Mouse (Mus musculus) lung, adult 2 months (tissue): Measurements from ENCODE around the gene Szrd1.

Source experiments
- CTCF ChIP-seq: fragments of 200-500 bp; IDR thresholded peaks from 2 replicates; pipeline ENCODE4 v1.5.1; 2011; ENCODE audit warnings: mild to moderate bottlenecking, low read length, control low read depth; ENCODE audit not compliant: insufficient read depth
- POLR2A ChIP-seq: fragments of 200-500 bp; IDR thresholded peaks from 2 replicates; pipeline ENCODE4 v1.6.1; 2011; ENCODE audit warnings: low read depth, mild to moderate bottlenecking, control low read depth, low read length, borderline replicate concordance; ENCODE audit errors: extremely low read depth

DNA sequence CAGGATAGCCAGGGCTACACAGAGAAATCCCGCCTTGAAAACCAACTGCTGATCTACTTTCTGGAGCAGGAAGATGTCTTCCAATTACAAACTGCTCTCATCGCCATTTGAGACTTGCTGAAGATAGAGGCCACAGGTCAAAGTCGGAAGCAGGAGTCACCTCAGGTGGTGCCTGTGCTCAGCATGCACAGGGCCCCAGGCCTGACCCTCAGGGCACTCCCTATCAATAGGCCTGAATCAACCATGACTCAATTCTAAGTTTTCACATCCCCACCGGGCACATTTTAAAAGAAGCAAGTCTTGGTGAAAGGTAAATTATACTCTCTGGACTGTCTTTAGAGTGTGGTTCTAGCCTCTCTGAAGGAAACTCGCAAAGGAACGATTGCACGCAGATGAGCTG lies 3.4 kb downstream of the Szrd1 start:
- no peak for TF ChIP-seq CTCF
- no peak for TF ChIP-seq POLR2A
